Mouse (Mus musculus) E14TG2a.4 (cell line): ENCODE data around the gene Xxylt1.

ENCODE experiments used
- H3K27me3 ChIP-seq: 2 replicates; pipeline ENCODE4 v1.6.1; 2014; ENCODE audit warnings: low read length, control low read depth; ENCODE audit not compliant: insufficient read depth
- H3K36me3 ChIP-seq: 2 replicates; pipeline ENCODE4 v1.6.1; 2014; ENCODE audit warnings: low read length, control low read depth; ENCODE audit not compliant: insufficient read depth
- H3K4me1 ChIP-seq: replicated peaks from 2 replicates; pipeline ENCODE4 v1.6.1; 2014; ENCODE audit warnings: low read depth, low read length, control low read depth
- H3K4me3 ChIP-seq: replicated peaks from 2 replicates; pipeline ENCODE4 v1.5.1; 2014; ENCODE audit warnings: mild to moderate bottlenecking, low read length
- H3K9me3 ChIP-seq: 2 replicates; pipeline ENCODE4 v1.6.1; 2014; ENCODE audit warnings: low read length, control low read depth
- CTCF ChIP-seq: conservative IDR thresholded peaks from 2 replicates; pipeline ENCODE4 v1.5.1; 2014; ENCODE audit warnings: low read length
- NANOG ChIP-seq: IDR thresholded peaks from 2 replicates; pipeline ENCODE4 v1.6.1; 2014; ENCODE audit warnings: borderline replicate concordance, low read length, mixed read lengths
- POU5F1 ChIP-seq: IDR thresholded peaks from 2 replicates; pipeline ENCODE4 v1.6.1; 2014; ENCODE audit warnings: low read length, borderline replicate concordance

The Xxylt1 gene

GRCm38 (mm10) chr16:31069211-31070166, 11.7 kb downstream of the Xxylt1 start:
- 0 out of 2 replicates have a peak, but pooled peaks cover 3% of the 10 kb centered on the region for H3K36me3 ChIP-seq
- H3K4me3 ChIP-seq, result no peak overlapping the region
- no peaks in the 10 kb centered on the region for H3K27me3 ChIP-seq
- TF ChIP-seq CTCF, result no peak
- H3K9me3 ChIP-seq, result no peaks in the 10 kb centered on the region
- H3K4me1 ChIP-seq, result peaks cover 63% of the 10 kb centered on the region

- H3K4me3 ChIP-seq, result peak overlapping the region; percentile 10; the same call in 1 of the 2 replicates
- H3K27me3 ChIP-seq, result no peaks in the 10 kb centered on the region
- TF ChIP-seq NANOG (no peak), CTCF (no peak), POU5F1 (no peak)
- H3K36me3 ChIP-seq, result 0 out of 2 replicates have a peak, but pooled peaks cover 3% of the 10 kb centered on the region
- peaks cover 64% of the 10 kb centered on the region for H3K4me1 ChIP-seq
- no peaks in the 10 kb centered on the region for H3K9me3 ChIP-seq
Measured at GRCm38 (mm10) chr16:31068280-31068679, 13.0 kb downstream of the Xxylt1 start.

- TF ChIP-seq POU5F1, result no peak
- no peak for TF ChIP-seq CTCF
- no peak for TF ChIP-seq NANOG
- H3K9me3 ChIP-seq, result no peaks in the 10 kb centered on the region
Measured at GRCm38 (mm10) chr16:31066344-31067098, 14.7 kb downstream of the Xxylt1 start.

GRCm38 (mm10) chr16:31064782-31065181, 16.4 kb downstream of the Xxylt1 start:
- Histone ChIP-seq H3K36me3 (no peaks in the 10 kb centered on the region), H3K4me3 (no peak overlapping the region), H3K27me3 (no peaks in the 10 kb centered on the region), H3K4me1 (peaks cover 56% of the 10 kb centered on the region), H3K9me3 (no peaks in the 10 kb centered on the region)
- no peak for TF ChIP-seq POU5F1
- no peak for TF ChIP-seq NANOG
- TF ChIP-seq CTCF, result no peak

More at GRCm38 (mm10) chr16:31066344-31067098, 14.7 kb downstream of the Xxylt1 start:
- Histone ChIP-seq H3K4me1 (peaks cover 69% of the 10 kb centered on the region), H3K4me3 (no peak overlapping the region), H3K27me3 (no peaks in the 10 kb centered on the region), H3K36me3 (no peaks in the 10 kb centered on the region)

- H3K9me3 ChIP-seq, result no peaks in the 10 kb centered on the region
Measured at GRCm38 (mm10) chr16:31062918-31063317, 18.3 kb downstream of the Xxylt1 start.

GRCm38 (mm10) chr16:31061246-31061880, 19.9 kb downstream of the Xxylt1 start:
- Histone ChIP-seq H3K4me3 (no peak overlapping the region), H3K4me1 (peaks cover 28% of the 10 kb centered on the region), H3K9me3 (no peaks in the 10 kb centered on the region), H3K36me3 (peaks cover 4% of the 10 kb centered on the region; the same call in 1 of the 2 replicates), H3K27me3 (no peaks in the 10 kb centered on the region)
- no peak for TF ChIP-seq NANOG
- TF ChIP-seq CTCF, result no peak
- no peak for TF ChIP-seq POU5F1

More at GRCm38 (mm10) chr16:31062918-31063317, 18.3 kb downstream of the Xxylt1 start:
- H3K4me1 ChIP-seq, result peaks cover 44% of the 10 kb centered on the region
- peaks cover 4% of the 10 kb centered on the region; the same call in 1 of the 2 replicates for H3K36me3 ChIP-seq
- no peaks in the 10 kb centered on the region for H3K27me3 ChIP-seq
- no peak overlapping the region for H3K4me3 ChIP-seq
- TF ChIP-seq CTCF (no peak), NANOG (no peak), POU5F1 (no peak)

- no peaks in the 10 kb centered on the region for H3K27me3 ChIP-seq
- peaks cover 22% of the 10 kb centered on the region for H3K4me1 ChIP-seq
- no peak overlapping the region for H3K4me3 ChIP-seq
- TF ChIP-seq CTCF, result no peak
- no peak for TF ChIP-seq NANOG
- TF ChIP-seq POU5F1, result no peak
- H3K36me3 ChIP-seq, result peaks cover 4% of the 10 kb centered on the region; the same call in 1 of the 2 replicates
- H3K9me3 ChIP-seq, result no peaks in the 10 kb centered on the region
Measured at GRCm38 (mm10) chr16:31060714-31061113, 20.5 kb downstream of the Xxylt1 start.

GRCm38 (mm10) chr16:31060226-31060625, 21.0 kb downstream of the Xxylt1 start:
- H3K36me3 ChIP-seq, result peaks cover 4% of the 10 kb centered on the region; the same call in 1 of the 2 replicates
- H3K9me3 ChIP-seq, result no peaks in the 10 kb centered on the region
- H3K27me3 ChIP-seq, result no peaks in the 10 kb centered on the region
- no peak overlapping the region for H3K4me3 ChIP-seq
- TF ChIP-seq POU5F1 (no peak), CTCF (no peak), NANOG (no peak)
- peaks cover 18% of the 10 kb centered on the region for H3K4me1 ChIP-seq
